Mouse (Mus musculus) kidney, embryonic 14.5 days (tissue): Measurements from ENCODE around the gene Ncl. TPM values are rescaled to one million over a fixed set of nuclear protein-coding genes. Genes with fewer than 3 reads are reported as not detected.

Source experiments
- ATAC-seq: fragments of 200-750 bp; cut with Nextera tagmentation; 2 replicates; pipeline ENCODE4 v1.8.0; 2017; ENCODE audit warnings: moderate number of reproducible peaks, mild to moderate bottlenecking, moderate TSS enrichment, moderate library complexity; ENCODE audit not compliant: low FRiP score, low TSS enrichment
- H3K27ac ChIP-seq: fragments of 300-500 bp; sonication (generic); 2 replicates; pipeline ENCODE4 v1.5.1; 2014; ENCODE audit warnings: low read depth, mild to moderate bottlenecking, low read length, moderate library complexity, mixed read lengths
- H3K27me3 ChIP-seq: fragments of 300-500 bp; sonication (generic); 2 replicates; pipeline ENCODE4 v1.6.1; 2014; ENCODE audit warnings: mild to moderate bottlenecking, low read length; ENCODE audit not compliant: control insufficient read depth, insufficient read depth
- H3K36me3 ChIP-seq: fragments of 300-500 bp; sonication (generic); 2 replicates; pipeline ENCODE4 v1.6.1; 2014; ENCODE audit warnings: low read length, mixed read lengths; ENCODE audit not compliant: control insufficient read depth, insufficient read depth
- H3K4me1 ChIP-seq: fragments of 300-500 bp; sonication (generic); 2 replicates; pipeline ENCODE4 v1.6.1; 2014; ENCODE audit warnings: low read length, mixed read lengths; ENCODE audit not compliant: control insufficient read depth, insufficient read depth
- H3K4me2 ChIP-seq: fragments of 300-500 bp; sonication (generic); replicated peaks from 2 replicates; pipeline ENCODE4 v1.6.1; 2014; ENCODE audit warnings: low read depth, mild to moderate bottlenecking, low read length
- H3K4me3 ChIP-seq: fragments of 300-500 bp; sonication (generic); 2 replicates; pipeline ENCODE4 v1.5.1; 2014; ENCODE audit warnings: mild to moderate bottlenecking, low read length
- H3K9ac ChIP-seq: fragments of 300-500 bp; sonication (generic); 2 replicates; pipeline ENCODE4 v1.6.1; 2014; ENCODE audit warnings: low read depth, mild to moderate bottlenecking, low read length, moderate library complexity
- H3K9me3 ChIP-seq: fragments of 300-500 bp; sonication (generic); 2 replicates; pipeline ENCODE4 v1.6.1; 2016; ENCODE audit warnings: low read length; ENCODE audit not compliant: control insufficient read depth
- WGBS: fragments of 180-500 bp; shearing (Covaris S2); extraction: QIAGEN DNeasy Blood & Tissue Kit; methylation state at CpG from one replicate; pipeline ENCODE4 v1.1.7; 2014; 5-methylcytosine and 5-hydroxymethylcytosine counted together
- polyA plus RNA-seq: library from polyadenylated mRNA; unstranded; fragments of >200 nt; fragmentation: Nextera tagmentation; extraction: Ambion mirVana; gene quantifications from 2 replicates; pipeline ENCODE4 v1.2.1, GENCODE M21; 2014

The Ncl gene
- 491 and 510 TPM in 2 replicates for polyA plus RNA-seq

GRCm38 (mm10) chr1:86358906-86359797 lies at the start of gene Ncl:
Gene Ncl (minus strand): TSS chr1:86359400.
- Histone ChIP-seq H3K9ac (peak within 1 kb of the TSS; percentile 97), H3K27me3 (no peaks in the 10 kb centered on the region), H3K36me3 (peaks cover 36% of the 10 kb centered on the region), H3K4me2 (peak within 1 kb of the TSS; percentile 68), H3K9me3 (no peaks in the 10 kb centered on the region), H3K4me1 (peaks cover 23% of the 10 kb centered on the region), H3K27ac (peak within 1 kb of the TSS; percentile 99), H3K4me3 (peak within 1 kb of the TSS; percentile 95)
- WGBS: under 1% methylated on average over 102 of the region's 102 CpGs
- peak; percentile 98 for ATAC-seq

- ATAC-seq: no peak
- no peak overlapping the region for H3K9ac ChIP-seq
- H3K4me2 ChIP-seq: no peak overlapping the region
- no peaks in the 10 kb centered on the region for H3K36me3 ChIP-seq
- H3K27me3 ChIP-seq: no peaks in the 10 kb centered on the region
- no peak overlapping the region for H3K4me3 ChIP-seq
- H3K27ac ChIP-seq: no peak overlapping the region
- WGBS: 72% methylated on average over 10 of the region's 10 CpGs
- no peaks in the 10 kb centered on the region for H3K4me1 ChIP-seq
- H3K9me3 ChIP-seq: peaks cover 3% of the 10 kb centered on the region
Observed at GRCm38 (mm10) chr1:86408515-86408914, 49.3 kb upstream of the Ncl start.

GRCm38 (mm10) chr1:86406914-86407313 lies 47.7 kb upstream of the Ncl start:
- WGBS: 62% methylated on average over 8 of the region's 8 CpGs
- no peaks in the 10 kb centered on the region for H3K27me3 ChIP-seq
- H3K4me3 ChIP-seq: no peak overlapping the region
- no peak overlapping the region for H3K4me2 ChIP-seq
- H3K27ac ChIP-seq: no peak overlapping the region
- no peak for ATAC-seq
- no peaks in the 10 kb centered on the region for H3K36me3 ChIP-seq
- H3K4me1 ChIP-seq: no peaks in the 10 kb centered on the region
- H3K9ac ChIP-seq: no peak overlapping the region
- peaks cover 3% of the 10 kb centered on the region for H3K9me3 ChIP-seq

- WGBS: 66% methylated on average over 4 of the region's 4 CpGs
- no peak overlapping the region for H3K9ac ChIP-seq
- no peak for ATAC-seq
- H3K36me3 ChIP-seq: no peaks in the 10 kb centered on the region
- H3K4me1 ChIP-seq: no peaks in the 10 kb centered on the region
- peaks cover 3% of the 10 kb centered on the region for H3K9me3 ChIP-seq
- H3K27me3 ChIP-seq: no peaks in the 10 kb centered on the region
- no peak overlapping the region for H3K4me3 ChIP-seq
- H3K4me2 ChIP-seq: no peak overlapping the region
- H3K27ac ChIP-seq: no peak overlapping the region
Observed at GRCm38 (mm10) chr1:86406313-86406712, 47.1 kb upstream of the Ncl start.

GRCm38 (mm10) chr1:86404834-86405233 lies 45.6 kb upstream of the Ncl start:
- no peak overlapping the region for H3K27ac ChIP-seq
- ATAC-seq: no peak

GRCm38 (mm10) chr1:86400096-86400754 lies 41.0 kb upstream of the Ncl start:
- Histone ChIP-seq H3K27me3 (no peaks in the 10 kb centered on the region), H3K4me3 (no peak overlapping the region), H3K27ac (no peak overlapping the region), H3K9me3 (peaks cover 3% of the 10 kb centered on the region), H3K4me2 (no peak overlapping the region), H3K4me1 (no peaks in the 10 kb centered on the region), H3K9ac (no peak overlapping the region), H3K36me3 (no peaks in the 10 kb centered on the region)
- 70% methylated on average over 8 of the region's 8 CpGs for WGBS
- no peak for ATAC-seq

More at GRCm38 (mm10) chr1:86404834-86405233, 45.6 kb upstream of the Ncl start:
- H3K4me2 ChIP-seq: no peak overlapping the region
- H3K36me3 ChIP-seq: no peaks in the 10 kb centered on the region
- H3K27me3 ChIP-seq: no peaks in the 10 kb centered on the region
- H3K9ac ChIP-seq: no peak overlapping the region
- H3K9me3 ChIP-seq: peaks cover 3% of the 10 kb centered on the region
- 59% methylated on average over 5 of the region's 5 CpGs for WGBS
- no peak overlapping the region for H3K4me3 ChIP-seq
- H3K4me1 ChIP-seq: no peaks in the 10 kb centered on the region

GRCm38 (mm10) chr1:86399322-86399721 lies 40.1 kb upstream of the Ncl start:
- no peaks in the 10 kb centered on the region for H3K27me3 ChIP-seq
- no peak overlapping the region for H3K4me2 ChIP-seq
- no peak for ATAC-seq
- no peak overlapping the region for H3K9ac ChIP-seq
- no peaks in the 10 kb centered on the region for H3K9me3 ChIP-seq
- no peak overlapping the region for H3K4me3 ChIP-seq
- no peak overlapping the region for H3K27ac ChIP-seq
- H3K36me3 ChIP-seq: no peaks in the 10 kb centered on the region
- no peaks in the 10 kb centered on the region for H3K4me1 ChIP-seq
- WGBS: 86% methylated on average over 3 of the region's 3 CpGs

GRCm38 (mm10) chr1:86398222-86398621 lies 39.0 kb upstream of the Ncl start:
- Histone ChIP-seq H3K9me3 (no peaks in the 10 kb centered on the region), H3K36me3 (no peaks in the 10 kb centered on the region), H3K4me3 (no peak overlapping the region), H3K4me1 (no peaks in the 10 kb centered on the region), H3K27me3 (no peaks in the 10 kb centered on the region), H3K9ac (no peak overlapping the region), H3K4me2 (no peak overlapping the region), H3K27ac (no peak overlapping the region)
- ATAC-seq: no peak
- WGBS: 47% methylated on average over 7 of the region's 7 CpGs

- 78% methylated on average over 8 of the region's 8 CpGs for WGBS
- Histone ChIP-seq H3K36me3 (no peaks in the 10 kb centered on the region), H3K27me3 (no peaks in the 10 kb centered on the region), H3K9ac (no peak overlapping the region), H3K9me3 (no peaks in the 10 kb centered on the region), H3K4me3 (no peak overlapping the region), H3K4me1 (no peaks in the 10 kb centered on the region), H3K4me2 (no peak overlapping the region), H3K27ac (no peak overlapping the region)
- ATAC-seq: no peak
Observed at GRCm38 (mm10) chr1:86397621-86398020, 38.4 kb upstream of the Ncl start.
